Mouse (Mus musculus) midbrain, embryonic 16.5 days (tissue): ENCODE measurements around the gene Avpr1a. TPM values are rescaled to one million over a fixed set of nuclear protein-coding genes. Genes with fewer than 3 reads are reported as not detected.

Experiments
- ATAC-seq: fragments of 200-750 bp; cut with Nextera tagmentation; 2 replicates; pipeline ENCODE4 v1.8.0; 2017; ENCODE audit warnings: moderate TSS enrichment
- H3K27ac ChIP-seq: fragments of 300-500 bp; sonication (generic); 2 replicates; pipeline ENCODE4 v1.5.1; 2014; ENCODE audit warnings: mild to moderate bottlenecking, low read length, mixed read lengths
- H3K27me3 ChIP-seq: fragments of 300-500 bp; sonication (generic); 2 replicates; pipeline ENCODE4 v1.6.1; 2014; ENCODE audit warnings: low read depth, low read length, mixed read lengths; ENCODE audit not compliant: control insufficient read depth, insufficient read depth
- H3K36me3 ChIP-seq: fragments of 300-500 bp; sonication (generic); 2 replicates; pipeline ENCODE4 v1.6.1; 2014; ENCODE audit warnings: mild to moderate bottlenecking, low read length, moderate library complexity, mixed read lengths; ENCODE audit not compliant: control insufficient read depth, insufficient read depth
- H3K4me1 ChIP-seq: fragments of 300-500 bp; sonication (generic); 2 replicates; pipeline ENCODE4 v1.6.1; 2014; ENCODE audit warnings: mild to moderate bottlenecking, low read length, mixed read lengths; ENCODE audit not compliant: control insufficient read depth, insufficient read depth
- H3K4me2 ChIP-seq: fragments of 300-500 bp; sonication (generic); 2 replicates; pipeline ENCODE4 v1.6.1; 2014; ENCODE audit warnings: mild to moderate bottlenecking, low read length, mixed read lengths
- H3K4me3 ChIP-seq: fragments of 300-500 bp; sonication (generic); 2 replicates; pipeline ENCODE4 v1.5.1; 2014; ENCODE audit warnings: low read depth, mild to moderate bottlenecking, low read length, moderate library complexity, mixed read lengths
- H3K9ac ChIP-seq: fragments of 300-500 bp; sonication (generic); 2 replicates; pipeline ENCODE4 v1.6.1; 2014; ENCODE audit warnings: low read depth, low read length, mixed read lengths
- H3K9me3 ChIP-seq: fragments of 300-500 bp; sonication (generic); replicated peaks from 2 replicates; pipeline ENCODE4 v1.6.1; 2014; ENCODE audit warnings: mild to moderate bottlenecking, low read length, mixed read lengths; ENCODE audit not compliant: control insufficient read depth, poor library complexity, severe bottlenecking
- WGBS: fragments of 180-500 bp; shearing (Covaris S2); extraction: QIAGEN DNeasy Blood & Tissue Kit; methylation state at CpG from one replicate; pipeline ENCODE4 v1.1.7; 2014; 5-methylcytosine and 5-hydroxymethylcytosine counted together
- polyA plus RNA-seq: library from polyadenylated mRNA; unstranded; fragments of >200 nt; fragmentation: Nextera tagmentation; extraction: Ambion mirVana; gene quantifications from 2 replicates; pipeline ENCODE4 v1.2.1, GENCODE M21; 2015

Gene Avpr1a
- polyA plus RNA-seq, 1 experiment from 2014 or later, result 2.7 TPM

- no peak overlapping the region for H3K9ac ChIP-seq
- H3K27me3 ChIP-seq, result peaks cover 22% of the 10 kb centered on the region
- peak overlapping the region; percentile 72 for H3K4me2 ChIP-seq
- peaks cover 5% of the 10 kb centered on the region; the same call in 1 of the 2 replicates for H3K4me1 ChIP-seq
- no peaks in the 10 kb centered on the region for H3K36me3 ChIP-seq
- no peak for ATAC-seq
- peak overlapping the region; percentile 51; the same call in 1 of the 2 replicates for H3K4me3 ChIP-seq
- H3K9me3 ChIP-seq, result no peaks in the 10 kb centered on the region
- H3K27ac ChIP-seq, result no peak overlapping the region
These were observed 1.6 kb downstream of the Avpr1a start for GRCm38 (mm10) chr10:122449856-122450255.

GRCm38 (mm10) chr10:122453466-122453865, 5.2 kb downstream of the Avpr1a start:
- Histone ChIP-seq H3K9me3 (no peaks in the 10 kb centered on the region), H3K9ac (no peak overlapping the region), H3K27ac (no peak overlapping the region), H3K27me3 (peaks cover 9% of the 10 kb centered on the region; the same call in 1 of the 2 replicates), H3K4me3 (no peak overlapping the region), H3K4me2 (no peak overlapping the region), H3K36me3 (no peaks in the 10 kb centered on the region), H3K4me1 (peaks cover under 1% of the 10 kb centered on the region; the same call in 1 of the 2 replicates)
- WGBS, result 85% methylated on average over 3 of the region's 3 CpGs
- ATAC-seq, result no peak

DNA sequence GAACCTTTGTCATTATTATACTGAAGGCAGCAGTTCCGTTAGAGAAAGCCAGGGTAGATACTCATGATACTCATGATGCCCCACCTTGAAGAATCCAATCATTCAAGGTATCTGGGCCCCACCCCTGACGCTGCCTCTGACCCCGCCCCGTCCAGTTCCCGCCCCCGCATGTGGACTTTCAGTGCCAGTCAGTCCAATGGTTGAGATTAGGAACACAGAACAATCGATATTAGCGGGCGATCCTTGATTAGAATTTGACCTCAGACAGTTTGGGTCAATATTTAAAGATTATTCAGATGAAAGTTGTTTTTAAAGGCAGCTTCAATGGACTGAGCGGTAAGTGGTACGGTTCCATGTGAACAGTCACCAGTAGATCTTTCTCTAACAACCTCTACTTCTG, 7.5 kb downstream of the Avpr1a start:
- WGBS, result 91% methylated on average over 11 of the region's 11 CpGs
- no peak for ATAC-seq
- Histone ChIP-seq H3K36me3 (no peaks in the 10 kb centered on the region), H3K9me3 (no peaks in the 10 kb centered on the region), H3K4me1 (no peaks in the 10 kb centered on the region), H3K4me2 (no peak overlapping the region), H3K9ac (no peak overlapping the region), H3K27ac (no peak overlapping the region), H3K27me3 (0 out of 2 replicates have a peak, but pooled peaks cover 3% of the 10 kb centered on the region), H3K4me3 (no peak overlapping the region)

GRCm38 (mm10) chr10:122476846-122477245, 28.5 kb downstream of the Avpr1a start:
- no peak for ATAC-seq
- Histone ChIP-seq H3K27ac (no peak overlapping the region), H3K4me3 (no peak overlapping the region), H3K36me3 (no peaks in the 10 kb centered on the region), H3K9me3 (no peaks in the 10 kb centered on the region), H3K4me2 (no peak overlapping the region), H3K4me1 (no peaks in the 10 kb centered on the region), H3K27me3 (no peaks in the 10 kb centered on the region), H3K9ac (no peak overlapping the region)
- 81% methylated on average over 5 of the region's 5 CpGs for WGBS

DNA sequence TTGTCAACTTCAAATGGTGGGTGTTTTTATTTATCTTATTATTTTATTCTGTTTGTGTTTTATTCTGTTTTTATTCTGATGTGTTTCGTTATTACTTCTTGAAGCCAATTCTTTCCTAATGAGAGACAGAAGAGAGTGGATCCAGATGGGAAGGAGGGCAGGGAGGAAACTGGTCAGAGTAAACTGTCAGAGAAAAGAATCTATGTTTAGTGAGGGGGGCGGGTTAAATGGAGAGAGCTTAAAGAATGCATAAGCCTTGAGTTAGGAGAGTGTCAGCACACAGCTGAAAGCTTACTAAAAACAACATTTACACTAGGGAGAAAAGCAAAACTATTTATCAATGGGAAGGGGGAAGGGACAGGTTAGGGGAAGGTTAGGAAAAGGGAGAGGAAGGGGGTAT, 50.3 kb downstream of the Avpr1a start:
- Histone ChIP-seq H3K9me3 (no peaks in the 10 kb centered on the region), H3K27me3 (no peaks in the 10 kb centered on the region), H3K4me3 (no peak overlapping the region), H3K4me1 (no peaks in the 10 kb centered on the region), H3K4me2 (no peak overlapping the region), H3K9ac (no peak overlapping the region), H3K27ac (no peak overlapping the region), H3K36me3 (no peaks in the 10 kb centered on the region)
- WGBS, result 29% methylated on average over 2 of the region's 2 CpGs
- ATAC-seq, result no peak

GRCm38 (mm10) chr10:122499306-122499705, 51.0 kb downstream of the Avpr1a start:
- Histone ChIP-seq H3K9ac (no peak overlapping the region), H3K4me3 (no peak overlapping the region), H3K27ac (no peak overlapping the region), H3K36me3 (no peaks in the 10 kb centered on the region), H3K4me1 (no peaks in the 10 kb centered on the region), H3K9me3 (no peaks in the 10 kb centered on the region), H3K4me2 (no peak overlapping the region), H3K27me3 (no peaks in the 10 kb centered on the region)
- no peak for ATAC-seq
- WGBS, result 8% methylated on average over 6 of the region's 6 CpGs

Other genes starting within 250 kb of the Avpr1a start
- 23.7 and 25.2 TPM in 2 replicates for gene Ppm1h, start 230.3 kb downstream of the Avpr1a start, polyA plus RNA-seq